18 mouse cellular contexts compared by ENCODE assay signal in genomic region chr7:80626943-80627342, GRCm38 (mm10).
DNase-seq lines count a peak whose midpoint lies in the region; TF ChIP-seq lines count a peak whose summit lies in the region.
"Had no signal": no experiment of that assay in that cellular context is flagged by ENCODE, and none has a peak within 500 bp of the region (broad histone marks: within the 10 kb centered on the region; RNA-seq: fewer than 3 reads in every experiment).

No protein-coding gene starts in this region.

- H3K4me1 ChIP-seq in cerebellum, adult 2 months (ENCODE audit: control insufficient read depth, insufficient read depth, low read length) = peaks cover 56% of the 10 kb centered on the region

- peak overlapping the region; percentile 37; the same call in 1 of the 2 replicates for H3K27ac ChIP-seq in cerebellum, adult 2 months (ENCODE audit: insufficient read depth, low read length)
- peak overlapping the region; percentile 73 for H3K27ac ChIP-seq in gastrocnemius, adult 2 months
- H3K27ac ChIP-seq: embryonic facial prominence, embryonic 10.5 days; embryonic facial prominence, embryonic 12.5 days; forebrain, embryonic 13.5 days; forebrain, embryonic 15.5 days had no signal

- intact Hi-C loops in gastrocnemius, adult 2 months (cut with DNase I) = no loop called here
- intact Hi-C loops in gastrocnemius, postnatal 36 days (cut with DNase I) = no loop called here

- 29% methylated on average over 5 of the region's 5 CpGs for WGBS in cerebellum, adult 2 months

- no peak for TF ChIP-seq CTCF in cerebellum, adult 2 months (IDR thresholded peaks at IDR 0.05; ENCODE audit: borderline replicate concordance, insufficient read depth, low read depth, low read length)
- no peak for TF ChIP-seq CTCF in gastrocnemius, adult 2 months (IDR thresholded peaks at IDR 0.05)

- no peak for TF ChIP-seq POLR2A in cerebellum, adult 2 months (IDR thresholded peaks at IDR 0.05; ENCODE audit: borderline replicate concordance, insufficient read depth, low read length)

- DNase-seq in cerebellum, adult 2 months = peak; percentile 23 to 57
- no peak for DNase-seq in cerebellum, postnatal 36 days
- peak; percentile 7 for DNase-seq in gastrocnemius, adult 2 months
- DNase-seq in gastrocnemius, postnatal 36 days = no peak
- DNase-seq in brain, adult 2 months (ENCODE audit: low read depth, low spot score) = peak; percentile 51
- DNase-seq: adrenal gland, adult 2 months; adrenal gland, postnatal 10 days; adrenal gland, postnatal 25 days; B cell, adult 2 months; cerebellum, adult 11-12 months; cerebellum, adult 8-10 months; forebrain, postnatal 0 days had no signal

- H3K4me3 ChIP-seq in cerebellum, adult 2 months (replicated peaks; ENCODE audit: insufficient read depth, low read depth, low read length) = no peak overlapping the region
- no peak overlapping the region for H3K4me3 ChIP-seq in gastrocnemius, adult 2 months
- H3K4me3 ChIP-seq: embryonic facial prominence, embryonic 10.5 days; embryonic facial prominence, embryonic 12.5 days; forebrain, embryonic 13.5 days; forebrain, embryonic 15.5 days had no signal

- no peaks in the 10 kb centered on the region for H3K27me3 ChIP-seq in cerebellum, adult 2 months (ENCODE audit: control insufficient read depth, insufficient read depth, low read length)
- H3K27me3 ChIP-seq: CH12.LX; embryonic facial prominence, embryonic 12.5 days; forebrain, embryonic 13.5 days; forebrain, embryonic 15.5 days; Patski had no signal

Comparison
In these comparisons a context has a peak if more than half of its experiments do, and no peak if none do; other contexts are left out.
1. DNase-seq: peak in cerebellum, adult 2 months (2 of 2), gastrocnemius, adult 2 months (single experiment) and brain, adult 2 months (single experiment); none in cerebellum, postnatal 36 days (0 of 2) and gastrocnemius, postnatal 36 days (0 of 2).